Mouse (Mus musculus) ES-Bruce4 (cell line): ENCODE results near the gene Surf2.

Source experiments
- CTCF ChIP-seq: IDR thresholded peaks from one replicate; pipeline ENCODE4 v1.8.1; 2011; ENCODE audit warnings: low read depth, low read length
- POLR2A ChIP-seq: IDR thresholded peaks from one replicate; pipeline ENCODE4 v1.8.1; 2011; ENCODE audit warnings: low read length; ENCODE audit not compliant: insufficient read depth

GRCm38 (mm10) chr2:26933304-26934055, 17.3 kb downstream of the Surf2 start, which contains the start of the genes Surf4 and Stkld1:
- TF ChIP-seq POLR2A (peak; percentile 67), CTCF (no peak)
